Mouse (Mus musculus): ENCODE data around the gene Btbd11.

The Btbd11 gene

DNA sequence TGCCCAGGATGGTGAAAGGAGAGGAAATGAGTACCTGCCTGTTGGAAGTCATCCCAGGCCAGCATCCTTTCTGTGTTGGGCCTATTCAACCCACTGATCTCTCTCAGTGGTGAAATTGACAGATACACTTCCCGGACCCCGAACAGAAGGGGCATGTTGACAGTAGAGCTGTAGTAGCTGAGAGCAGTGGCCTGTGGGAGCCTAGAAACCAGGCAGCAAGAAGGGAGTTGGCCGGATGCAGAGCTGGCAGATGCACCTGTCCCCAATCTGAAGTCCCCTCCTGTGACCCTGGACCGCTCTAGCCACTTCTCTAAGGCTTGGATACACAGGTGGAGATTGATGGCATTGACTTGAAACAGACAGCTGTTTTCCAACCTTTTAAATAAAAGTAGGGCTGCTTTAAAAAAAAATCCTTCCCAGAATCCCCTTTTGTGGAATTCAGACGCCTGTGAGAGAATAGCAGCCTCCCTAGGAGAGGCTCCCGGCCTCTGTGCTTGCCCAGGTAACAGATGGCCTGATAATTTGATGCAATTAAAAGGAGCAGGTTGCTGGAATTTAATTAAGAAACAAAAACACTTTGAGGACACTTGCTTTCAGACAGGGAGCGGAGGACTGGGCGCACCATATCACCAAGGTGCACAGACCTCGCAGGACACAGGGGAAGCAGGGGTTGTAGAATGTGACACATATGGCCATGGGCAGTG, 89.2 kb downstream of the Btbd11 start:
- no peak for DNase-seq (ENCODE audit: low spot score)

DNA sequence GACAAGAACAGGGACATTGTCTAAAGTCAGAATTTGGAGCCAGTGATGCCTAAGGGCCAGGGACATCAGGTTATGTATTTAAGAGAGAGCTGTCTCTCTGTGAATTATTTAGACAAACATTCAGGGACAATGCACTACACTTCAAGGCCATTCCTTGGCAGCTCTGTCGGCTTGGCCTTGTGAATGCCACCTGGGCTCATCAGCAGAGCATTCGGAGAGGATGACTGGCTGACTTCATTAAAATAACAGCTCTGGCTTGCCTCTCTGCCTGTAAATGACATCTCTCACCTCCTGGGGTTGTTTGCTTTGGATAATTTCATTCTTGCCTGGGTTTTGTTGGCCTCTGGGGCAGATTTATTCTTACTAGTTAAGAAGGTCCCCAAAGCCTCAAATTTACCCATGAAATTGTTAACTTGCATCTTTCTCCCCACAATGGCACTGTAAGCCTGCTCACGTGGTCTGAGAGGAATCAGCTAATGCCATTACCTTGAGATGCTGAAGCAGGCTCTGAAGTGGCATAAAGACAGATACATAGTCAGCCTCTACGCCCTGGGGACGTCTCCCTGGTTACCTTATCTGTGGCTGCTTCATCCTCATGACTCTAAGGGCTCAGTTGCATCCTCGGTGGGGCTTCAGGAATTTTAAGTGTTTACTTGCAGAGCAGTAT, 93.5 kb downstream of the Btbd11 start:
- no peak for DNase-seq (ENCODE audit: low spot score)

DNA sequence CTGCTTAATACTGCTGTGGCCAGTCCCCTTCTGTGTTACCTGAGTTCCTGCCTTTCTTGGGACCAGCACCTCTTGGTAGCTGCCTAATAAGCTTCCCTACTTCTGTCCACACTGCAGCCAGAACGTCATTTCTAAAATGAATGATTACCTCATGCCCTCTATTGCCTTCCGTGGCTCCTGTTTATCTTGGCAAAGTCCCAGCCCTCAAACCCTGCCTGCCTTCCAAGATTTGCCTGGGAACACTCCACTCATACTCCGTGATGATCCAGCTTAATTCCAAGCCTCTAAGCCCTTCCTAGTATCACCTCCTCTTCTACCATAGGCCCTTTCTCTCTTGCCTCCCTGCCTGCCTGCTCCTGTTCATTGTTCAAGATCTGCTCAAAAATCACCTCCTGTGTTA, 94.5 kb downstream of the Btbd11 start:
- no peak for DNase-seq (ENCODE audit: low spot score)

DNA sequence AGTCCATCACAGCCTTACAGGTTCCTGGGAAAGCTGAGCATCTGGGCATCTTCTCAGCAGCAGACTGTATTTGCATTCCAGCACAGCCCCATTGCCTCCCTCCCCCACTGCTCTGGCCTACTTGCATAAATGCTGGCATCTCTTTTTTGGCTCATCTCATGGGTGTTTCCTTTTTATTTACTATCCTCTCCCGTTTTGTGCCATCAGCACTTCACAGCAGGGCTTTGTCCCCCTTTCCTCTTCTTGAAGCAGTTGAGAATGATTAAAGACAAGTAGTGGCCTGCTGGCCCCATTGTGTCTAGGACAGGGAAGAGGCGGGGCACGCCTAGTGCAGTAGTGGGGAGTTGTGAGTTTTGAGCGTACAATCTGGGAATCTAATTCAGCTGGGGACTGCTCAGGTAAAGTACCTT, 95.5 kb downstream of the Btbd11 start:
- DNase-seq (ENCODE audit: low spot score) = no peak

DNA sequence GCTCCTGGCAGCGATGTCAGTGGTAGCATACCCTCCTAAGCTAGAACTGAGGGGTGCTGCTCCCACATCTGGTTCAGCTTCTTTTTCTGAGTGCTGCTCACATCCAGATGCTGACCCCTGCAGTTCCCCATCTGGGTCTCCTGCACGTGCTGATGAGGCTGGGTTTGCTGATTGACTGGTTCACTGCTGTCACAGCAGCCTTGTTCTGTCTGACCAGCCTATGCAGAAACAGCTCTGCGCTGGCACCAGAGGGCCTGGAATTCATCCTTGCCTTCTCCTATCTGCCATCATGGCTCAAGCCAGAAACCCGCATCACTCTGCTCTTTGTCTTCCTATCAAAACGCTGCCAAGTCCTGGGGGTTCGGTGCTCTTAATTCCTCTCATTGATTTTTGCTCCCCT, 95.9 kb downstream of the Btbd11 start:
- DNase-seq (ENCODE audit: low spot score) = no peak

DNA sequence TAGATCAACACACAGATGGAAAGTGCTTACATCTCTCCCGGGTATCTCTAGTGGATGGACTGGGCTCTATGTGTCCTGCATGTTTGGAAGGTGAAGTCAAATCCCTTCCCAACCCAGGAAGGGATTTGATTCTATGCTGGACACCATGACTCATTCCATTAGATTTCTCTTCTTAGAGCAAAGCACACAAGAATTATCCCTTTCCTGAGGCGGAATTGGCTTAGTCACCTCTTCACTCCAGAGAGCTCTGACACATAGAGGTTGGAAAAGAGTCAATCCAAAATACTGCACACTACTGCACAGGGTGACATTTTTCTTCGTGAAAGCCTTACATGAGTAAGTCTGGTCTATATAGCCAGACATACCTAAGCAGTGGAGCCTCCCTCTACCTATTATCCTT, 99.8 kb downstream of the Btbd11 start:
- no peak for DNase-seq (ENCODE audit: low spot score)

DNA sequence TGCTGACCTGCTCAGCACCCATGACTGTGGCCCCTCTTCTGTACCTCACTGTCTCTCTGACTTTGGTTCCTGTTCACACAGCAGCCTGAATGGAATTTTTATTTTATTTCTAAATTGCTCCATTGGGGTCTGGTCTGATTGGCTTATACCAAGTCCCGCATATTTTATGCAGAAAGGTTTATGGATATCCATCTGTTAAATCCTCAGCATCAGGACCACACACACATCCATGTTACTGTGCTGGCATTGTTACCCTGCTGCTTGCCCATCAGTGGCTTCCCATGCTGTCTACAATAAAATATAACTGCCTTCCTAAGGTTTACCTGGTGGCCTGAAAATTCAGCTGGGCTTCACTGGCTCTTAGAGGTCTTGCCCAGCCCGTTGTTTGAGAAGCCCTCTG, 106.0 kb downstream of the Btbd11 start:
- DNase-seq (ENCODE audit: low spot score) = no peak

DNA sequence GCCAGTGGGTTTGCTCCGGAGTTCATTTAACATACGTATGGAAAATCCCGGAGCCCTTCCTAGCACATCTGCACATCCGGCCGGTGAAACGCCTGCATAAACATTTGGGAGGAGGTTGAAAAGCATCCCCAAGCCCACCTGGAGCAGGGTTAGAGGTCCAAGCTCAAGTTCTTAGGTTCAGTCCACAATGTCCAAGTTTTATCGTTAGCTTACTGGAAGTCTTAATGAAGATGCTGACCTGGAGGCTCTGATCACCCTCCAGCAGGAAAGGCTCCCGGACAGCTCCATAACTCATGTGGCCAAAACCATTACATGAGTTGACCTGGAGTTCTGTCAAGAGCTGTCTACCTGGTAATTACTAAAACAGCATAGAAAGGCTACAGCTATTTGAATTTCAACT, 109.7 kb downstream of the Btbd11 start:
- DNase-seq (ENCODE audit: low spot score) = no peak

DNA sequence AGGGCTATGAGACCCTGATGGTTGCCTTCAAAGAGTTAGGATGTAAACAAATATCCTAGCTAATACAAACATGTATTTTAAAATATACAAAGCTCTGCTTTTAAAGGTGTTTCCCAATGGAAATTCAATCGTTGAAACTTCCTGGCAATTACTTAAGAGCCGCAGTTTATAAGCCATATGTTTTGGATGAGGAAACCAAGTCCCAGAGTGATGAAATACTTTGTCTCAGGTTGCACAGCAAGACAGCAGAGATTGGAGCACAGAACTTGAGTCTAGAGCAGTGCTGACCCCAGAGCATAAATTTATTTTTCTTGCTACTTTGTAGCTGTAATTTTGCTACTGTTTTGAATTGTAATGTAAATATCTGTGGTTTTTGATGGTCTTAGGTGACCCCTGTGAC, 110.4 kb downstream of the Btbd11 start:
- no peak for DNase-seq (ENCODE audit: low spot score)

DNA sequence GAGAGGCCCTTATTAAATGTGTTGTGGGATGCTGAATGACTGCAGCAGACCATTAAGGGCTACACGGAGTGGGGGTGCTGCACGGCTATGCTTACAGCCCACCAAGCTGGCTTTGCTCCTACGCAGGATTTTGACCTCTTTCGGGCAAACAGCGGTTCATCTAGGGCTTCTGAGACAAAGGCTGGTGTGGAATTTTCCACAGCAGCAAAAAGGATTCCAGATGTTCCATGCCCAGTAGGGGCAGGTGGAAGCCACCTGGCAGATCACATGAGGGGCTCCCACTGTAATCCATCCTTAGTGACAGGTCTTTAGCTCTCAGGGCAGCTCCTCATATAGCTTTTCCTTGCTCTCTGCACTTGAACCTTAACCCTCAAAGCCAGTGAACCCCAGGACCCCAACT, 111.3 kb downstream of the Btbd11 start:
- no peak for DNase-seq (ENCODE audit: low spot score)

DNA sequence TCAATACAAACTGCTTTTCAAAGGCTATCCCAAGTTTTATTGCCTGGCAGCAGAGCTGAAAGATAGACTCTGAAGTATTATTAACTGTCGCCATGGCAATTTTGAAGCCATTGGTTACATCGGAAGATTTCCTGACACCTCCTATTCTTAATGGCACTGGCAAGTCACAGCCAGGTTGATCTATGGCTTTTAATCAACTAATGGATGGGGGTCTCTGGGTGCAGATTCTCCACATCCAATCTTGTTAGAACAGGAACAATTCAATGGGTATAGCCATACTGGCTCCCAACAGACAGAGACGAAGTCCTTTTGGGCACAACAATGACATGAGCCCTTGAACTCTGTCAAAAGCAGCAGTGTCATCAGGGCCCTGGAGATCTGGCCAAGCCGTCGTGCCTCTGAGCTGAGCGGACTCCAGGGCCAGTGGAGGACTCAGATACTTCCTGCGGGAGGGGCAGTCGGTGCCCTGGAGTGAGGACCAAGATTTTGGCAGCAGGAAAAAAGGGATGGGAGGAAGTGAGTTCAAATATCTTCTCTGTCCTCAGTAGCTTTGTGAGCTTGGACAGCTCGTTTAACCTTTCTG, 114.0 kb downstream of the Btbd11 start:
- DNase-seq (ENCODE audit: low spot score) = no peak

DNA sequence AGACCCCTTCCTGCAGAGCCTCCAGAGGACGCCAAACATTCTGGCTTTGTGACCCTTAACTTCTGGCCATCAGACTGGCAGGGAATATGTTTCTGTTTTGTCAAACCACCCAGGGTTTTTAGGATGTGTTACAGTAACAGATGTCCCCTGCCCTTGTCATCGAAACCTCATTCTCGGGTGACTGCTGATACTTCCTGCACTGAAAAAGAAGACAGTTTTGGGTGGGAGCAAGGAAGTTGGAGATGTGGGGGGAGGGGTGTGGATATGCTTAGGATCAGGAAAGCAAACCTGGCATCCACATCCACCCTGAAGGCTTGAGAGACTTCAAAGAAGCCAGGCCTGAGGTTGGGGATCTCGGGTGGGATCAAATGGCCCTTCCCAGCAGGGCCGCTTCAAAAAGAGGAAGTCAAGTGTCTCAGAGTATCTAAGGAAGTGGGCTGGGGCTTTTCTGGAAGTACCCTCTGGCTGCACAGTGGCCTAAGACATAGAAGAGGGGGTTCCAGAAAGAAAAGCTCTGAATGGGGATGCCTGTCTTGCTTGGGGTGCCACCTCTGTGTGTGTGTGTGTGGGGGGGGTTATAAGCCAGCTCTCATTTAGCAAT, 115.5 kb downstream of the Btbd11 start:
- DNase-seq (ENCODE audit: low spot score) = no peak

DNA sequence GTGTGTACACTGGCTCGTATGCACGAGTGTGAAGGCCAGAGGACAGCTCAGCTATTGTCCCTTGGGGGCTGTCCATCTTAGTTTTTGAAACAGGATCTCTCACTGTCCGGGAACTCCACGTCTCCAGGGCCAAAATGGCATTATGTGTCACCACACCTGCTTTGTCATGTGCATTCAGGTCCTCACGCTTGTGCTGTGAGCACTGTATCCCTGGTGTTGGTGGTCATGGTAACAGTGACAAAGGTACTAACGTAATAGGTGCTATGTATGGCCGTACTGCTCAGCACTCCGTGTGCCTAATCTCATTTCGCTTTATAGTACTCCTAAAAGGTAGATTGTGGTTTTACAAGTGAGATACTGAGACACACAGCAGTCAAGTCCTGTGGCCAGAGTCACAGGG, 116.0 kb downstream of the Btbd11 start:
- DNase-seq (ENCODE audit: low spot score) = no peak

DNA sequence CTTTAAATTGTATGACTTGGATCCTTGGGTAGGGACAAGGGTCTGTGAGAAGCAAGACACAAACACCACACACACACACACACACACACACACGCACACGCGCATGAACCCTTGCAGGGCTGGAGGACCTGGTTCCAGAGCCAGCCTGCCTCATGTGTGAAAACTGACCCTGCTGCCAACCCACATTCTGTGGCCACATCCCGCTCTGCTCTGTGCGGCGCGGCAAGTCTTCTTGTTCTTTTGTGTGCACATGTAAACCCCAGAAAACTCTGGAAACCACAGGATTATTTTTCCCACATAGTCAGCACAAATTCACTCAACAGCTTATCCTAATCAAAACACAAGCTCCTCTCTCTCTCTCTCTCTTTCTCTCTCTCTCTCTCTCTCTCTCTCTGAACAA, 116.8 kb downstream of the Btbd11 start:
- no peak for DNase-seq (ENCODE audit: low spot score)

DNA sequence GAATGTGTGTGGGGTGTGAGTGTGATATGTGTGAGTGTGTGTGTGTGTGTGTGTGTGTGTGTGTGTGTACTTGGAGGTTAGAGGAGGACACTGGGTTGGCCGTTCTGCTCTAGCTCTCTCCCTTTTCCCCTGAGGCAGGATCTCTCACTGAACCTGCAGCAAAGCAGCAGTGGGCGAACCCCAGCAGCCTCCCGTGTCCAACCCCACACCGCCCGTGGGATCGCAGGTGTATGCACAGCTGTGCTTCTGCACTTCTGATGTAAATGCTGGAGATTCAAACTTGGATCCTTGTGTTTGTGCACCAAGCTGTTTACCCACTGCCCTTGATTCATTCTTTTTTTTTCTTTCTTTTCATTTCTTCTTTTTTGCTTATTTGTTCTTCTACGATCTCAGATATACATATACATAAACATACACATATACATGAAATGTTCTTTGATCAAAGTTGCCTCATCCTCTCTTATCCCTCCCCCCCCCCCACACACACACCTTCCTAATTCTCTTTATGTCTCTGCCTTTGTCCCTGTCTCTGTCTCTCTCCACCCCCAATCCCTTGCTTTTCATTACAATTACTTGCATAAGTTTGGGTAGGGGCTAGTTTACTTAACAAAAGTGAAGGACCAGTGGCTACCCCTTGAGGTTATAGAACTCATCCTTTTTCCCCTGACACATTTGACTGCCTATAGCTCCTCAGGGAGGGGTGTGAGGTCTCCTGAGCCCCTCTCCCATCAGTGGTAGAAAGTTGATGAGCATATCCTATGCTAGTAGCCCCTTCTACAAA, 120.8 kb downstream of the Btbd11 start:
- no peak for DNase-seq (ENCODE audit: low spot score)

DNA sequence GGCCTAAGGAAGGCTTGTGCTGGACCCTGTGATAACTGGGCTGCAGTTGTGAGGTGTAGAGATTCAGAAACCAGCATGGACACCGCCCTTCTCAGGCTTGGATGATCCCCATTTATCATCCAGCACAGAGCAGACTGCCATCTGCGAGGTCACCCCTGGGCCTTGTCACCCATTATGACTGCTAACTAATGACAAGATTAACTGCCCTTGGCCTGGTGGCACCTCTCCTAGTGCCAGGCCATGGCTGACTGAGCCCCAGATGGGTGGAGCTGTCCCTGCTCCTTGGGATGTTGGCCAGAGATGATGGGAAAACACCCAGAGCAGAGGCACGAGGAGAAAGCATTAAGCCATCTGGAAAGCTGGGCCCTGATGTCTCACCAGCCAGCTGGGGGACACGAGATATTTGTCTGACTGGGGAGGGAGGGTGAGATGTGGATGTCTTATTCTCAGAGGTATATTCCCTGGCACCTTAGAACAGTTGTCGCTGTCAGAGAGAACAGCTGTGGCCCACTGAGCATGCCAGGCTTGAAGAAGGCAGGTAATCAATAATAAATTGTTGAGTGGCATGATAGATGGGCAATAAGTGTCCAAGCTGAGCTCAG, 121.7 kb downstream of the Btbd11 start:
- no peak for DNase-seq (ENCODE audit: low spot score)

DNA sequence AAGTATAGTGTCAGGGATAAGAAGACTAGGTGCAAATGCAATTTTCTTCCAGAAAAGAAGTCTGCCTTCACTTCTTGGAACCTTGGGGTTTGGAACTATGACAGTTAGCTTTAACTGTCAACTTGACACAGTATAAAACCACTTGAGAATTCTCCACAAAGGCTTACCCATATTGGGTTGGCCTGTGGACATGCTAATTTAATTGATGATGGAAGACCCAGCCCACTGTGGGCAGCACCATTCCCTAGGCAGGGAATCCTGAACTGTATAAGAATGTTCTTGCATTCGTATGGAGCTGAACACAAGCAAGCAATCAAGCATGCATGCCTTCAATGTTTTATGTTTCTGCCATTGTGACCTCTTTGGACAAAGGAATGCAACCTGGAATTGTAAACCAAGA, 122.4 kb downstream of the Btbd11 start:
- no peak for DNase-seq (ENCODE audit: low spot score)

DNA sequence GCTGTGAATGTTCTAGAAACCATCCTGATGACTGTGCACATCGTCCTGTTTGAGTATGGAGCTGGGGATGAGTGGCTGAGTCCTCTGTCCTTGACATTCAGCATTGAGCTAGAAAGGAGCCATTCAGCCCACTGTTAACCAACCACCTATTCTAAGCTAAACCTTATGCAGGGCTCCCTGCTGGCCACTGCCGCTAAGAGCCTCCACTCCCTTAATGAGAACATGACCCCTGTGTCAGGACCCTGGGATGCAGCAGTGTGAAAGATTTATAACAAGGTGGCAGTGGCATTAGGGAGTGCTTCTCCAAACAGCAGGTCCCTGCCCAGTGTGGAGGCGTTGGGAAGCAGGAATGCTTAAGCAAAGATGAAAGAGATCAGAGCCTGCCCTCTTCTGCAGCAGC, 123.7 kb downstream of the Btbd11 start:
- DNase-seq (ENCODE audit: low spot score) = no peak

DNA sequence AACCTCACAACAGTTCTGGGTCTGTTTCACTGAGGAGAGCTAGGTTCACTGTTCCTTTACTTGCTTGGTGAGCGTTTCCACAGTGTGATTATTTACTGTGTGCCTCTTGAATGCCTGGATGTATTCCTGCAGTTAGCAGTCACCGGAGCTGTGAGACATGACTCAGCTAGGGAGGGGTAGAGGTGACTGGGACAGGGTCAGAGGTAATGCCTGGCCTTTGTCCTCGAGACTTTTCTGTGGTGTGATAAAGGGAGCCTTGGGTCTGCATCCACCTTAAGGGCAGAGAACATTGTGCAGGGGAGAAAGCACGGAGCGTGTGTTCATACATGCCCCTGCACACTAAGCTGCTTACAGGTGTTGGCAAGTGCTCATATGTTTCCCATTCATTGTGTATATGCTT, 126.2 kb downstream of the Btbd11 start:
- DNase-seq (ENCODE audit: low spot score) = no peak

DNA sequence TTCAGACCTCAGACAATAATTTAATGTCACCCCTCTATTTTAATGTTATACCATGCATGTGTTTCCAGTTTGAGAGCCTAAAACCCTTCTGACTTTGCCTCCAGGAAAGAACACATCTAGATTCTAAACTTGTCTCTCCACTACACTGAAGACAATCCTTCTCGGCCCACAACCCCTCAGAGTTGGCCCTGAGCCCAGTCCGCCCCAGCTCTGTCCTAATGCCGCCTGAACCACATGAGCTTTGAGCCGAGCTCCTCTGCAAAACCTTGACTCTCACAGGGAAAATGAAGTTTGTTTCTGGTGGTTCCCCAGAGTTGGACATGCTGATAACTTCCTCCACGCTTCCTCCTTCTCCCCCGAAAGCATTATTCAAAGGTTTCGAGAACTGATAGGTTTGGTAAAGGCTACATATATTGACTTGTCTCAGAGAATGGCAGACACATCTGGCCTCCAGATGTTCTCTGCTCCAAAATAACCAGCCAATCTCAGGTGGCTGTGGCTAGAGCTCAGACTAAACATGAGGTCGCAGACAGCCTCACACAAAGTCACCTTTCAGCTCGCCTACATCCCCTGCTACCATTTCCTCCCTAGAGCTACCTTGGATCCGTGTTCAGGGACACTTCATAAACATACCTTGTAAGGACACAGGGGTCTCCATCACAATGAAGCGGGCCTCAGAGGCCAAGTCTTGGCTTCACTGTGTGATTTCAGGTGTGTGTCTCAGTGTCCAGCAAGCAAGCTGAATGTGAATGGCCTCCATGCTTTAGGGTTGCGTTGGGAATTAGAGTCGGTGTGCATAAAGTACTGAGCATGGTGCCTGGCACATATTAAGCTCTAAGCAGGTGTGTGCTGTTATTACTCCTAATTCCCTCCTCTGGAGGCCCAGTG, 130.9 kb downstream of the Btbd11 start:
- no peak for DNase-seq (ENCODE audit: low spot score)

DNA sequence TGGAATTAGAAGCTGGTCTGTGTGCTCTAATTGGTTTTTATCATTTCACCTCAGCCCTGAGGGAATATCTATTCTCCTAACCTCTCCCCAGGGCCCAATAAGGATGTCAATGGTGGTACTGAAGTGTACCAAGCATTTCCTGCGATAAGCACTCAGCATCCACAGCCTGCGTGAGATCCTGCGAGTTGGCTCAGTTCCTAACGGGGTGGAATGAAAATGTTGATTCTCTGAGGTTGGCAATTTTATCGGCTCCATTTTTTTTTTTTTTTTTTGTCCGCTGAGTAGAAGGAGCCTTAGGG, 131.4 kb downstream of the Btbd11 start:
- DNase-seq (ENCODE audit: low spot score) = no peak
